Mouse (Mus musculus) kidney, postnatal 0 days (tissue): Measurements from ENCODE around the gene Tmem88b. TPM values are rescaled to one million over a fixed set of nuclear protein-coding genes. Genes with fewer than 3 reads are reported as not detected.

ENCODE experiments used
- ATAC-seq: fragments of 200-750 bp; cut with Nextera tagmentation; replicated peaks from 2 replicates; pipeline ENCODE4 v1.8.0; 2017; ENCODE audit warnings: low read depth, moderate number of reproducible peaks, moderate TSS enrichment, moderate library complexity; ENCODE audit not compliant: low FRiP score
- DNase-seq: peaks from one replicate; pipeline ENCODE4 v3.0.0-alpha.2; 2016; ENCODE audit warnings: low spot score
- H3K27ac ChIP-seq: fragments of 300-500 bp; sonication (generic); 2 replicates; pipeline ENCODE4 v1.5.1; 2014; ENCODE audit warnings: mild to moderate bottlenecking
- H3K27me3 ChIP-seq: fragments of 300-500 bp; sonication (generic); 2 replicates; pipeline ENCODE4 v1.6.1; 2014; ENCODE audit warnings: low read length, mixed read lengths; ENCODE audit not compliant: insufficient read depth
- H3K36me3 ChIP-seq: fragments of 300-500 bp; sonication (generic); 2 replicates; pipeline ENCODE4 v1.6.1; 2014; ENCODE audit warnings: low read length, mixed read lengths; ENCODE audit not compliant: insufficient read depth
- H3K4me1 ChIP-seq: fragments of 300-500 bp; sonication (generic); replicated peaks from 2 replicates; pipeline ENCODE4 v1.6.1; 2014; ENCODE audit warnings: antibody characterized with exemption, low read length, mixed read lengths; ENCODE audit not compliant: insufficient read depth
- H3K4me2 ChIP-seq: fragments of 300-500 bp; sonication (generic); 2 replicates; pipeline ENCODE4 v1.6.1; 2014; ENCODE audit warnings: mild to moderate bottlenecking, low read length, moderate library complexity, mixed read lengths
- H3K4me3 ChIP-seq: fragments of 300-500 bp; sonication (generic); replicated peaks from 2 replicates; pipeline ENCODE4 v1.5.1; 2014; ENCODE audit warnings: low read depth, low read length
- H3K9ac ChIP-seq: fragments of 300-500 bp; sonication (generic); 2 replicates; pipeline ENCODE4 v1.6.1; 2014; ENCODE audit warnings: low read depth, low read length
- H3K9me3 ChIP-seq: fragments of 300-500 bp; sonication (generic); replicated peaks from 2 replicates; pipeline ENCODE4 v1.6.1; 2016; ENCODE audit warnings: low read length, inconsistent platforms, mixed read lengths
- CTCF ChIP-seq: IDR thresholded peaks from 2 replicates; pipeline ENCODE4 v1.5.1; 2016; ENCODE audit warnings: antibody characterized with exemption, low read depth, mild to moderate bottlenecking, moderate library complexity
- WGBS: fragments of 180-500 bp; shearing (Covaris S2); extraction: QIAGEN DNeasy Blood & Tissue Kit; methylation state at CpG from one replicate; pipeline ENCODE4 v1.1.7; 2014; 5-methylcytosine and 5-hydroxymethylcytosine counted together
- polyA plus RNA-seq: library from polyadenylated mRNA; unstranded; fragments of >200 nt; fragmentation: Nextera tagmentation; extraction: Ambion mirVana; gene quantifications from 2 replicates; pipeline ENCODE4 v1.2.1, GENCODE M21; 2015

The Tmem88b gene
- polyA plus RNA-seq, 1 experiment from 2014 or later = 0.16 TPM

GRCm38 (mm10) chr4:155775855-155776254 is 9.8 kb downstream of the Tmem88b start:
- no peak overlapping the region for H3K4me2 ChIP-seq
- WGBS = 76% methylated on average over 3 of the region's 3 CpGs
- no peak for DNase-seq
- no peak overlapping the region for H3K9ac ChIP-seq
- H3K4me1 ChIP-seq = peaks cover 7% of the 10 kb centered on the region
- no peak overlapping the region for H3K27ac ChIP-seq
- H3K36me3 ChIP-seq = no peaks in the 10 kb centered on the region
- no peaks in the 10 kb centered on the region; the same call in 1 of the 2 replicates for H3K27me3 ChIP-seq
- TF ChIP-seq CTCF = no peak
- H3K4me3 ChIP-seq = no peak overlapping the region
- no peaks in the 10 kb centered on the region for H3K9me3 ChIP-seq
- ATAC-seq = no peak

DNA sequence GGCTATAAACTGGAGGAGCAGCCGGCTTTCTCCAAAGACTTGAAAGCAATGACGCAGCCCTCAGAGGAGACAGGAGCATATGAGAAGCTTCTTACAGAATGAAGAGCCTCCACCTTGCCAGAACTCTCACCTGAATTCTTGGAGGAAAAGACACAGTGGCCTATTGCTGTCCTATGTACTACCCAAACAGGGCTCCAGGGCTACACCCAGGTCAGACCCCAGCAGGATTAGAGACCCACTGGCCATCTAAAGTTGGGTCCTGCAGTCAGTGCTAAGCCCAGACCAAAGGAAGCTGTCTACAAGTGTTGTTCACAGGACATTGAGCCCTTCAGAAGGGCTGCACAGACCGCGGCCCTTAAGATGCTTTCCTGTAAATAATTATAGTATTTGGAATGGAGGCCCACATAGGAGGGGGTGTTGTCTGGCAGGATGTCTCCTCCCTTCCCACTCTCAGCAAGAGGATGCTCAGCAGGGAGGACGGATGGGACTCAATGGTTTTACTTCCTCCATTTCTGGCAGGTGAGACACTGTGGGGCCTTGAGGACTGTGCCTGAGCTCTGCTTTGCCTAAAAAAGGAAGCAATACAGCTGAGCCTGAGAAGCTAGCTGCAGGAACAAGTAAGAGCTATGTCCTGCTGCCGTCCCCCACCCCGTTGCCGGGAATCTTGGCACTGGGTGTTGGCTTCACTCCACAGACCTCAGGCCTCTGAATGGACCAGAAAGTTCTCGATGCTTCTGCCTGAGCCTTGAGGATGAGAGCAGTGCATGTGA is 10.5 kb downstream of the Tmem88b start:
- peak overlapping the region; percentile 32; the same call in 1 of the 2 replicates for H3K4me3 ChIP-seq
- TF ChIP-seq CTCF = no peak
- H3K9ac ChIP-seq = no peak overlapping the region
- peak overlapping the region; percentile 77 for H3K4me2 ChIP-seq
- ATAC-seq (no peak), DNase-seq (no peak)
- no peaks in the 10 kb centered on the region for H3K9me3 ChIP-seq
- H3K27me3 ChIP-seq = no peaks in the 10 kb centered on the region; the same call in 1 of the 2 replicates
- H3K4me1 ChIP-seq = peaks cover 11% of the 10 kb centered on the region
- H3K27ac ChIP-seq = peak overlapping the region; percentile 47; the same call in 1 of the 2 replicates
- H3K36me3 ChIP-seq = no peaks in the 10 kb centered on the region
- 36% methylated on average over 9 of the region's 9 CpGs for WGBS

- H3K9ac ChIP-seq = peak within 1 kb of the TSS; percentile 47; the same call in 1 of the 2 replicates
- peak within 1 kb of the TSS; percentile 47; the same call in 1 of the 2 replicates for H3K27ac ChIP-seq
- H3K36me3 ChIP-seq = no peaks in the 10 kb centered on the region
- H3K9me3 ChIP-seq = no peaks in the 10 kb centered on the region
- H3K27me3 ChIP-seq = no peaks in the 10 kb centered on the region; the same call in 1 of the 2 replicates
- ATAC-seq = peak; percentile 59
- H3K4me2 ChIP-seq = peak within 1 kb of the TSS; percentile 77
- H3K4me3 ChIP-seq = peak within 1 kb of the TSS; percentile 32
- no peak for TF ChIP-seq CTCF
- WGBS = 2% methylated on average over 35 of the region's 35 CpGs
- DNase-seq = peak; percentile 92
- peaks cover 11% of the 10 kb centered on the region for H3K4me1 ChIP-seq
These were observed 11.4 kb downstream of the Tmem88b start, which contains the start of gene Vwa1 for GRCm38 (mm10) chr4:155774280-155774754. Gene Vwa1, minus strand, starts transcription at chr4:155774698.

DNA sequence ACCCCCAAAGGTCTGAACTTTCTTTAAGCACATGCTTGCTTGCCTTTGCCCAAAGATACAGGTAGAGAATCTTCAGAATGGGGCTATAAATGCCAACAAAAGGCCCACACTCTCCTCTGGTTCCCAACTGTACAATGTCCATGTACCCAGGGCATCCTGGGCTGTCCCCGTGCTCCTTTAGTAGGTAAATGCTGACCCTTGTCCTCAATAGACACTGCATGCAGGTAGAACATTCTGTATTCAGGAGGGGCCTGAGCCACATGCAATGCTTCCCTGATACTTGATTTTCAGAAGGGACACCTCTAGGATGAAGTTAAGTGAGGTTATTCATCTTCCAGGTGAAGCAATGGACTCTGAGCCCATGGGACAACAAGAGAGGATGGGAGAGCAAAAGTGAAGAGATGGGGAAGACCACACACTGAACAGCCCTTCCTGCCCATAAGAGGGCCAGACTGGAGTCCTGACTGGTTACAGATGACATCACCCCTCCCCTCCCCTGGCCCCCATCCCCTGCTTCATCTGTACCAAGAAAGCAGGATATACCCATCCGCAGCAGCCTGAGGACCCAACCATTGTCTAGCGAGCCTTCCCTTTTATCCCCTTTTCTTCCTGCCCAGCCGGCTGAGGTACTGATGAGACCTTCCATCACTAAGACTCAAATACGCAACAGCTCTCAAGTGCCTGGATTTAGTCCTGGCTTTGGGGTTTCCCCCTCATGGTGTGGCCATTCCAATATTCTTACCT is 12.2 kb downstream of the Tmem88b start:
- peak overlapping the region; percentile 77 for H3K4me2 ChIP-seq
- H3K36me3 ChIP-seq = no peaks in the 10 kb centered on the region
- no peak for TF ChIP-seq CTCF
- no peak for DNase-seq
- peak overlapping the region; percentile 32; the same call in 1 of the 2 replicates for H3K4me3 ChIP-seq
- no peak overlapping the region for H3K9ac ChIP-seq
- H3K27ac ChIP-seq = 0 out of 2 replicates have a peak overlapping the region, but pooled peaks have one; percentile 13
- 46% methylated on average over 5 of the region's 5 CpGs for WGBS
- H3K27me3 ChIP-seq = no peaks in the 10 kb centered on the region; the same call in 1 of the 2 replicates
- peaks cover 11% of the 10 kb centered on the region for H3K4me1 ChIP-seq
- no peak for ATAC-seq
- H3K9me3 ChIP-seq = no peaks in the 10 kb centered on the region

DNA sequence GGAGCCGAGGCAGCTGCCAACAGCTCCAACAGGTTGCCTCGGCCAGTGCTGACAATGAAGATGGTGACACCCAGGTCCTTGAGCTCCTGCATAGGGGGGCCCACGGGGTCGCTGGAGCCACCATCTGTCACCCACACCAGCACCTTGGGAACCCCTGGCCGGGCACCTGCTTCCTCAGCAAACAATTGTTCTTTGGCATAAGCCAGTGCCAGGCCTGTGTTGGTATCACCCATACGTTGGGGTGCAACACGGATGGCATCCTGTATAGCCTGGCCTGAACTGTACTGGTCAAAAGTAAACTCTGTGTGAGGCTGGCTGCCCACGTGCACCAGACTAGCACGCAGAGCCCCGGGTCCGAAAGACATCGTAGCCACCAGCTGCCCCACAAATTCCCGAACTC is 12.9 kb downstream of the Tmem88b start:
- no peak overlapping the region for H3K9ac ChIP-seq
- peaks cover 11% of the 10 kb centered on the region for H3K4me1 ChIP-seq
- no peaks in the 10 kb centered on the region for H3K9me3 ChIP-seq
- no peak overlapping the region for H3K4me3 ChIP-seq
- no peaks in the 10 kb centered on the region for H3K36me3 ChIP-seq
- no peak for TF ChIP-seq CTCF
- no peak for DNase-seq
- WGBS = 89% methylated on average over 13 of the region's 13 CpGs
- no peak for ATAC-seq
- H3K4me2 ChIP-seq = no peak overlapping the region
- H3K27ac ChIP-seq = 0 out of 2 replicates have a peak overlapping the region, but pooled peaks have one; percentile 13
- no peaks in the 10 kb centered on the region; the same call in 1 of the 2 replicates for H3K27me3 ChIP-seq

DNA sequence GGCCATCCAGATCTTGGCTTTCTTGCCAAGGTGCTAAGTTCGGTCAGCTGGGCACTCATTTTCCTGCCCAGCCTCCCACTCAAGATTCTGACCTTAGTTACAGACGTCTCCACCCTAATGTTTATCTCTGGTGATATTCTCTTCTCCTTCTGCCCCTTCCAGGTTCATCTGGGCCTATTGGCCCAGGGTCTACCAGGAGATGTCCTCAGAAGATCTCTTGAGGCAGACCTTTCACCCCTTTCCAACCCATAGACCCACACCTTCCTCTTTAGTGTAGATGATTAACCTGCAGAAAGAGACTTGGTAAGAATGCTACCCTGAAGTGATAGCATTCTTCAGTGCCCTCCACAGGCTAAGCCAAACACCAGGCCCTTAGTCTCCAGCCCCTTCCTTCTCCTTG is 14.0 kb downstream of the Tmem88b start:
- peak overlapping the region; percentile 34; the same call in 1 of the 2 replicates for H3K27ac ChIP-seq
- no peak overlapping the region for H3K9ac ChIP-seq
- DNase-seq (no peak), ATAC-seq (no peak)
- H3K4me3 ChIP-seq = no peak overlapping the region
- H3K4me2 ChIP-seq = no peak overlapping the region
- 82% methylated on average over 2 of the region's 2 CpGs for WGBS
- TF ChIP-seq CTCF = no peak
- H3K36me3 ChIP-seq = no peaks in the 10 kb centered on the region
- H3K27me3 ChIP-seq = no peaks in the 10 kb centered on the region; the same call in 1 of the 2 replicates
- peaks cover 11% of the 10 kb centered on the region for H3K4me1 ChIP-seq
- H3K9me3 ChIP-seq = no peaks in the 10 kb centered on the region
